Mouse (Mus musculus) neural tube, embryonic 15.5 days (tissue): Measurements from ENCODE around the gene Herc2. TPM values are rescaled to one million over a fixed set of nuclear protein-coding genes. Genes with fewer than 3 reads are reported as not detected.

Experiments used
- ATAC-seq: fragments of 200-750 bp; cut with Nextera tagmentation; 2 replicates; pipeline ENCODE4 v1.8.0; 2017; ENCODE audit warnings: mild to moderate bottlenecking, moderate TSS enrichment, moderate library complexity; ENCODE audit not compliant: low FRiP score
- H3K27ac ChIP-seq: fragments of 300-500 bp; sonication (generic); replicated peaks from 2 replicates; pipeline ENCODE4 v1.5.1; 2015; ENCODE audit warnings: mild to moderate bottlenecking, inconsistent platforms
- H3K27me3 ChIP-seq: fragments of 300-500 bp; sonication (generic); replicated peaks from 2 replicates; pipeline ENCODE4 v1.6.1; 2015; ENCODE audit warnings: inconsistent platforms
- H3K36me3 ChIP-seq: fragments of 300-500 bp; sonication (generic); 2 replicates; pipeline ENCODE4 v1.6.1; 2015; ENCODE audit warnings: inconsistent platforms
- H3K4me1 ChIP-seq: fragments of 300-500 bp; sonication (generic); 2 replicates; pipeline ENCODE4 v1.6.1; 2015; ENCODE audit warnings: inconsistent platforms
- H3K4me2 ChIP-seq: fragments of 300-500 bp; sonication (generic); 2 replicates; pipeline ENCODE4 v1.6.1; 2015; ENCODE audit warnings: inconsistent platforms, mild to moderate bottlenecking, moderate library complexity
- H3K4me3 ChIP-seq: fragments of 300-500 bp; sonication (generic); replicated peaks from 2 replicates; pipeline ENCODE4 v1.5.1; 2015; ENCODE audit warnings: mild to moderate bottlenecking, inconsistent platforms
- H3K9ac ChIP-seq: fragments of 300-500 bp; sonication (generic); replicated peaks from 2 replicates; pipeline ENCODE4 v1.6.1; 2015; ENCODE audit warnings: mild to moderate bottlenecking, inconsistent platforms
- H3K9me3 ChIP-seq: fragments of 300-500 bp; sonication (generic); replicated peaks from 2 replicates; pipeline ENCODE4 v1.6.1; 2016; ENCODE audit warnings: inconsistent platforms
- WGBS: fragments of 180-500 bp; shearing (Covaris S2); methylation state at CpG from one replicate; pipeline ENCODE4 v1.1.7; 2015; ENCODE audit warnings: mixed read lengths; 5-methylcytosine and 5-hydroxymethylcytosine counted together
- polyA plus RNA-seq: library from polyadenylated mRNA; unstranded; fragments of >200 nt; fragmentation: Nextera tagmentation; extraction: Ambion mirVana; gene quantifications from 2 replicates; pipeline ENCODE4 v1.2.1, GENCODE M21; 2015

Herc2 gene
- polyA plus RNA-seq, 1 experiment from 2014 or later: 46.7 TPM

- no peaks in the 10 kb centered on the region for H3K4me1 ChIP-seq
- peaks cover 60% of the 10 kb centered on the region for H3K36me3 ChIP-seq
- no peak overlapping the region for H3K4me3 ChIP-seq
- H3K27ac ChIP-seq: no peak overlapping the region
- no peak overlapping the region for H3K4me2 ChIP-seq
- no peak overlapping the region for H3K9ac ChIP-seq
- WGBS: 95% methylated on average over 3 of the region's 3 CpGs
- no peak for ATAC-seq
- no peaks in the 10 kb centered on the region for H3K9me3 ChIP-seq
- no peaks in the 10 kb centered on the region for H3K27me3 ChIP-seq
Observed at GRCm38 (mm10) chr7:56146424-56146823, 96.4 kb downstream of the Herc2 start.

- Histone ChIP-seq H3K4me3 (no peak overlapping the region), H3K27ac (no peak overlapping the region), H3K9me3 (no peaks in the 10 kb centered on the region), H3K4me1 (no peaks in the 10 kb centered on the region), H3K36me3 (peaks cover 78% of the 10 kb centered on the region), H3K27me3 (no peaks in the 10 kb centered on the region), H3K9ac (no peak overlapping the region), H3K4me2 (no peak overlapping the region)
- no peak for ATAC-seq
- WGBS: 96% methylated on average over 7 of the region's 7 CpGs
Observed at GRCm38 (mm10) chr7:56148925-56149324, 98.9 kb downstream of the Herc2 start.

GRCm38 (mm10) chr7:56151885-56152676 is 102.1 kb downstream of the Herc2 start:
- no peaks in the 10 kb centered on the region for H3K9me3 ChIP-seq
- no peak overlapping the region for H3K4me3 ChIP-seq
- H3K4me2 ChIP-seq: no peak overlapping the region
- no peak overlapping the region for H3K27ac ChIP-seq
- no peaks in the 10 kb centered on the region for H3K4me1 ChIP-seq
- WGBS: 95% methylated on average over 16 of the region's 16 CpGs
- ATAC-seq: no peak
- peaks cover 80% of the 10 kb centered on the region for H3K36me3 ChIP-seq
- H3K9ac ChIP-seq: no peak overlapping the region
- no peaks in the 10 kb centered on the region for H3K27me3 ChIP-seq

- Histone ChIP-seq H3K27ac (no peak overlapping the region), H3K27me3 (no peaks in the 10 kb centered on the region), H3K4me1 (no peaks in the 10 kb centered on the region), H3K9me3 (no peaks in the 10 kb centered on the region), H3K4me3 (no peak overlapping the region), H3K9ac (no peak overlapping the region), H3K4me2 (no peak overlapping the region), H3K36me3 (peaks cover 80% of the 10 kb centered on the region)
- no peak for ATAC-seq
- WGBS: 92% methylated on average over 9 of the region's 9 CpGs
Observed at GRCm38 (mm10) chr7:56153161-56153560, 103.2 kb downstream of the Herc2 start.

- Histone ChIP-seq H3K4me1 (no peaks in the 10 kb centered on the region), H3K9me3 (no peaks in the 10 kb centered on the region), H3K4me3 (no peak overlapping the region), H3K9ac (no peak overlapping the region), H3K4me2 (no peak overlapping the region), H3K27me3 (no peaks in the 10 kb centered on the region), H3K36me3 (peaks cover 81% of the 10 kb centered on the region), H3K27ac (no peak overlapping the region)
- WGBS: 87% methylated on average over 12 of the region's 12 CpGs
- no peak for ATAC-seq
Observed at GRCm38 (mm10) chr7:56153625-56154024, 103.6 kb downstream of the Herc2 start.

- 96% methylated on average over 4 of the region's 4 CpGs for WGBS
- H3K27ac ChIP-seq: no peak overlapping the region
- no peaks in the 10 kb centered on the region for H3K4me1 ChIP-seq
- ATAC-seq: no peak
- no peak overlapping the region for H3K4me3 ChIP-seq
- H3K36me3 ChIP-seq: peaks cover 38% of the 10 kb centered on the region
- H3K9me3 ChIP-seq: no peaks in the 10 kb centered on the region
- H3K27me3 ChIP-seq: no peaks in the 10 kb centered on the region
- H3K9ac ChIP-seq: no peak overlapping the region
- no peak overlapping the region for H3K4me2 ChIP-seq
Observed at GRCm38 (mm10) chr7:56163316-56163715, 113.3 kb downstream of the Herc2 start.

- WGBS: 41% methylated on average over 7 of the region's 7 CpGs
- Histone ChIP-seq H3K4me1 (no peaks in the 10 kb centered on the region), H3K4me3 (no peak overlapping the region), H3K36me3 (peaks cover 32% of the 10 kb centered on the region), H3K27me3 (no peaks in the 10 kb centered on the region), H3K9ac (no peak overlapping the region), H3K9me3 (no peaks in the 10 kb centered on the region), H3K4me2 (no peak overlapping the region), H3K27ac (no peak overlapping the region)
- ATAC-seq: no peak
Observed at GRCm38 (mm10) chr7:56168713-56169112, 118.7 kb downstream of the Herc2 start.

GRCm38 (mm10) chr7:56177371-56177770 is 127.4 kb downstream of the Herc2 start:
- no peak for ATAC-seq
- no peaks in the 10 kb centered on the region for H3K9me3 ChIP-seq
- no peaks in the 10 kb centered on the region for H3K27me3 ChIP-seq
- no peak overlapping the region for H3K4me2 ChIP-seq
- no peaks in the 10 kb centered on the region for H3K4me1 ChIP-seq
- no peak overlapping the region for H3K9ac ChIP-seq
- H3K36me3 ChIP-seq: peaks cover 31% of the 10 kb centered on the region
- 81% methylated on average over 3 of the region's 3 CpGs for WGBS
- H3K4me3 ChIP-seq: no peak overlapping the region
- H3K27ac ChIP-seq: no peak overlapping the region

- H3K9ac ChIP-seq: no peak overlapping the region
- ATAC-seq: no peak
- 94% methylated on average over 6 of the region's 6 CpGs for WGBS
- no peak overlapping the region for H3K27ac ChIP-seq
- H3K4me2 ChIP-seq: no peak overlapping the region
- no peak overlapping the region for H3K4me3 ChIP-seq
- H3K27me3 ChIP-seq: no peaks in the 10 kb centered on the region
- H3K4me1 ChIP-seq: no peaks in the 10 kb centered on the region
- no peaks in the 10 kb centered on the region for H3K9me3 ChIP-seq
- peaks cover 58% of the 10 kb centered on the region for H3K36me3 ChIP-seq
Observed at GRCm38 (mm10) chr7:56191041-56191440, 141.0 kb downstream of the Herc2 start.

GRCm38 (mm10) chr7:56191661-56192060 is 141.7 kb downstream of the Herc2 start:
- ATAC-seq: no peak
- no peak overlapping the region for H3K9ac ChIP-seq
- H3K4me1 ChIP-seq: no peaks in the 10 kb centered on the region
- no peaks in the 10 kb centered on the region for H3K9me3 ChIP-seq
- WGBS: 71% methylated on average over 4 of the region's 4 CpGs
- H3K36me3 ChIP-seq: peaks cover 59% of the 10 kb centered on the region
- H3K27ac ChIP-seq: no peak overlapping the region
- no peak overlapping the region for H3K4me3 ChIP-seq
- no peaks in the 10 kb centered on the region for H3K27me3 ChIP-seq
- H3K4me2 ChIP-seq: no peak overlapping the region

- Histone ChIP-seq H3K4me3 (no peak overlapping the region), H3K4me1 (no peaks in the 10 kb centered on the region), H3K4me2 (no peak overlapping the region), H3K9ac (no peak overlapping the region), H3K36me3 (peaks cover 82% of the 10 kb centered on the region), H3K27me3 (no peaks in the 10 kb centered on the region), H3K27ac (no peak overlapping the region), H3K9me3 (no peaks in the 10 kb centered on the region)
- 97% methylated on average over 10 of the region's 10 CpGs for WGBS
- ATAC-seq: no peak
Observed at GRCm38 (mm10) chr7:56201483-56202218, 151.7 kb downstream of the Herc2 start.

GRCm38 (mm10) chr7:56202843-56203242 is 152.8 kb downstream of the Herc2 start:
- H3K27me3 ChIP-seq: no peaks in the 10 kb centered on the region
- peaks cover 78% of the 10 kb centered on the region for H3K36me3 ChIP-seq
- H3K9ac ChIP-seq: no peak overlapping the region
- 94% methylated on average over 3 of the region's 3 CpGs for WGBS
- no peak for ATAC-seq
- H3K4me2 ChIP-seq: no peak overlapping the region
- no peak overlapping the region for H3K27ac ChIP-seq
- no peak overlapping the region for H3K4me3 ChIP-seq
- H3K4me1 ChIP-seq: no peaks in the 10 kb centered on the region
- no peaks in the 10 kb centered on the region for H3K9me3 ChIP-seq
